Comparison of ENCODE assay signal across 7 mouse cellular contexts in the genomic region with DNA sequence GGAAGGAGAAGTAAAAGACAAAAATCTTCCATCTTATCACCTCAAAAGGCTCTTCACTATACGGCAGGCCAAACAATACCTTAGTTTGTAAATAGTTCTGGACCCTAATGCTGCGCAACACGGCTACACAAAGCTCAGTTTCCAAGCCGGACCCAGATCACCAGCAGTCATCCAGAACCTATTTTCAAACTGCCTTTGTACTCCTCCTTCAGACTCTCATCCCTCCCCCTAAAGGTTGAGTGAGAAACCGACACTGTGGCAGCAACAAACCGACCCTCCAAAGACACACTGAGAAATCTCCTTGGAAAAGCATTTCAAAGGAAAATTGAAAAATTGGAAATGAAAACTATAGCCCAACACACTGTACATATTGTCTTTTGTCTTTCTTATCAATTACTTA. TPM values are rescaled to one million over a fixed set of nuclear protein-coding genes. Genes with fewer than 3 reads are reported as not detected.
DNase-seq lines count a peak whose midpoint lies in the region; ATAC-seq lines count a peak whose summit lies in the region.

No protein-coding gene starts in this region.

- H3K4me3 ChIP-seq in lung, embryonic 16.5 days (ENCODE audit: low read length): peak overlapping the region; percentile 52
- peak overlapping the region; percentile 20 for H3K4me3 ChIP-seq in forebrain, embryonic 11.5 days (ENCODE audit: low read depth, low read length)
- H3K4me3 ChIP-seq in limb, embryonic 15.5 days: peak overlapping the region; percentile 63
- peak overlapping the region; percentile 41 for H3K4me3 ChIP-seq in stomach, embryonic 15.5 days (replicated peaks)

- no peaks in the 10 kb centered on the region for H3K27me3 ChIP-seq in lung, embryonic 16.5 days (ENCODE audit: control insufficient read depth, insufficient read depth, low read depth, low read length)
- H3K27me3 ChIP-seq in forebrain, embryonic 11.5 days (ENCODE audit: control insufficient read depth, insufficient read depth, low read length): no peaks in the 10 kb centered on the region
- H3K27me3 ChIP-seq in limb, embryonic 15.5 days: no peaks in the 10 kb centered on the region
- no peaks in the 10 kb centered on the region for H3K27me3 ChIP-seq in stomach, embryonic 15.5 days (replicated peaks)

- peak overlapping the region; percentile 67 for H3K9ac ChIP-seq in lung, embryonic 16.5 days (ENCODE audit: low read length)
- peak overlapping the region; percentile 44; the same call in 1 of the 2 replicates for H3K9ac ChIP-seq in forebrain, embryonic 11.5 days (ENCODE audit: low read length)
- no peak overlapping the region for H3K9ac ChIP-seq in limb, embryonic 15.5 days
- H3K9ac ChIP-seq in stomach, embryonic 15.5 days: peak overlapping the region; percentile 10; the same call in 1 of the 2 replicates

- no peak for ATAC-seq in lung, embryonic 16.5 days (ENCODE audit: low read depth)
- no peak for ATAC-seq in forebrain, embryonic 11.5 days (replicated peaks; ENCODE audit: low FRiP score)
- ATAC-seq in limb, embryonic 15.5 days (ENCODE audit: insufficient number of reproducible peaks, low FRiP score, low TSS enrichment, low read depth): no peak
- ATAC-seq in stomach, embryonic 15.5 days (ENCODE audit: insufficient read depth, low FRiP score, low read depth): no peak

- no peak for DNase-seq in lung, adult 18-20 months
- no peak for DNase-seq in forebrain, embryonic 11.5 days (ENCODE audit: low spot score)
- DNase-seq in thymus, postnatal 4 days: no peak
- no peak for DNase-seq in ovary, postnatal 36 days (ENCODE audit: low spot score)

- peak overlapping the region; percentile 68 for H3K4me2 ChIP-seq in lung, embryonic 16.5 days (ENCODE audit: low read depth, low read length)
- H3K4me2 ChIP-seq in forebrain, embryonic 11.5 days (ENCODE audit: low read depth, low read length, severe bottlenecking): peak overlapping the region; percentile 41
- peak overlapping the region; percentile 57 for H3K4me2 ChIP-seq in limb, embryonic 15.5 days
- H3K4me2 ChIP-seq in stomach, embryonic 15.5 days: peak overlapping the region; percentile 50

- 13% methylated on average over 6 of the region's 6 CpGs for WGBS in lung, embryonic 16.5 days
- WGBS in forebrain, embryonic 11.5 days: 53% methylated on average over 6 of the region's 6 CpGs
- 37% methylated on average over 6 of the region's 6 CpGs for WGBS in limb, embryonic 15.5 days
- whole genome bisulfite sequencing in stomach, embryonic 15.5 days: 18% methylated on average over 6 of the region's 6 CpGs

- peaks cover 2% of the 10 kb centered on the region; the same call in 1 of the 2 replicates for H3K36me3 ChIP-seq in lung, embryonic 16.5 days (ENCODE audit: control insufficient read depth, insufficient read depth, low read length)
- no peaks in the 10 kb centered on the region for H3K36me3 ChIP-seq in forebrain, embryonic 11.5 days (ENCODE audit: control insufficient read depth, insufficient read depth, low read length)
- no peaks in the 10 kb centered on the region for H3K36me3 ChIP-seq in limb, embryonic 15.5 days
- no peaks in the 10 kb centered on the region for H3K36me3 ChIP-seq in stomach, embryonic 15.5 days

- H3K4me1 ChIP-seq in lung, embryonic 16.5 days (replicated peaks; ENCODE audit: control insufficient read depth, insufficient read depth, low read length): peaks cover 19% of the 10 kb centered on the region
- no peaks in the 10 kb centered on the region for H3K4me1 ChIP-seq in forebrain, embryonic 11.5 days (replicated peaks; ENCODE audit: control insufficient read depth, insufficient read depth, low read length)
- peaks cover 14% of the 10 kb centered on the region; the same call in 1 of the 2 replicates for H3K4me1 ChIP-seq in limb, embryonic 15.5 days
- peaks cover 5% of the 10 kb centered on the region; the same call in 1 of the 2 replicates for H3K4me1 ChIP-seq in stomach, embryonic 15.5 days

- no peaks in the 10 kb centered on the region for H3K9me3 ChIP-seq in lung, embryonic 16.5 days (ENCODE audit: control insufficient read depth, low read length)
- H3K9me3 ChIP-seq in forebrain, embryonic 11.5 days (ENCODE audit: control insufficient read depth, low read length): no peaks in the 10 kb centered on the region
- H3K9me3 ChIP-seq in limb, embryonic 15.5 days: no peaks in the 10 kb centered on the region
- H3K9me3 ChIP-seq in stomach, embryonic 15.5 days: no peaks in the 10 kb centered on the region

- H3K27ac ChIP-seq in lung, embryonic 16.5 days (ENCODE audit: low read length): peak overlapping the region; percentile 50; the same call in 1 of the 2 replicates
- H3K27ac ChIP-seq in forebrain, embryonic 11.5 days (ENCODE audit: low read depth, low read length): no peak overlapping the region
- H3K27ac ChIP-seq in limb, embryonic 15.5 days: no peak overlapping the region
- H3K27ac ChIP-seq in stomach, embryonic 15.5 days: no peak overlapping the region

RNA-seq across cellular contexts. Expression of a gene that starts 2.2 kb away (rescaled TPM):
- 64.3 and 68.4 TPM in 2 replicates for polyA plus RNA-seq in lung, embryonic 16.5 days (2015; fragmentation: Nextera tagmentation; extraction: Ambion mirVana)
- 33.4 and 36.2 TPM in 2 replicates for polyA plus RNA-seq in forebrain, embryonic 11.5 days (2014; fragmentation: Nextera tagmentation; extraction: Ambion mirVana)
- 51.3 and 52.7 TPM in 2 replicates for polyA plus RNA-seq in limb, embryonic 15.5 days (2015; fragmentation: Nextera tagmentation; extraction: Ambion mirVana)
- polyA plus RNA-seq in stomach, embryonic 15.5 days (2015; fragmentation: Nextera tagmentation; extraction: Ambion mirVana): 60.0 and 71.9 TPM in 2 replicates

RNA-seq across cellular contexts. Expression of a gene that starts 10.5 kb away (rescaled TPM):
- 0.18 and 0.35 TPM in 2 replicates for polyA plus RNA-seq in lung, embryonic 16.5 days (2015; fragmentation: Nextera tagmentation; extraction: Ambion mirVana)
- polyA plus RNA-seq in forebrain, embryonic 11.5 days (2014; fragmentation: Nextera tagmentation; extraction: Ambion mirVana): 0.36 and 0.77 TPM in 2 replicates
- polyA plus RNA-seq in limb, embryonic 15.5 days (2015; fragmentation: Nextera tagmentation; extraction: Ambion mirVana): 0.08 and 0.11 TPM in 2 replicates
- polyA plus RNA-seq in stomach, embryonic 15.5 days (2015; fragmentation: Nextera tagmentation; extraction: Ambion mirVana): 0.18 and 0.22 TPM in 2 replicates

RNA-seq across cellular contexts. Expression of a gene that starts 22.2 kb away (rescaled TPM):
- 315 and 316 TPM in 2 replicates for polyA plus RNA-seq in lung, embryonic 16.5 days (2015; fragmentation: Nextera tagmentation; extraction: Ambion mirVana)
- 494 and 502 TPM in 2 replicates for polyA plus RNA-seq in forebrain, embryonic 11.5 days (2014; fragmentation: Nextera tagmentation; extraction: Ambion mirVana)
- polyA plus RNA-seq in limb, embryonic 15.5 days (2015; fragmentation: Nextera tagmentation; extraction: Ambion mirVana): 211 and 227 TPM in 2 replicates
- 221 and 237 TPM in 2 replicates for polyA plus RNA-seq in stomach, embryonic 15.5 days (2015; fragmentation: Nextera tagmentation; extraction: Ambion mirVana)

RNA-seq across cellular contexts. Expression of a gene that starts 29.5 kb away (rescaled TPM):
- polyA plus RNA-seq in lung, embryonic 16.5 days (2015; fragmentation: Nextera tagmentation; extraction: Ambion mirVana): not detected in 2 replicates
- not detected in 2 replicates for polyA plus RNA-seq in forebrain, embryonic 11.5 days (2014; fragmentation: Nextera tagmentation; extraction: Ambion mirVana)
- not detected in 2 replicates for polyA plus RNA-seq in limb, embryonic 15.5 days (2015; fragmentation: Nextera tagmentation; extraction: Ambion mirVana)
- polyA plus RNA-seq in stomach, embryonic 15.5 days (2015; fragmentation: Nextera tagmentation; extraction: Ambion mirVana): not detected in 2 replicates

RNA-seq across cellular contexts. Expression of a gene that starts 29.8 kb away (rescaled TPM):
- polyA plus RNA-seq in lung, embryonic 16.5 days (2015; fragmentation: Nextera tagmentation; extraction: Ambion mirVana): 34.6 and 38.0 TPM in 2 replicates
- polyA plus RNA-seq in forebrain, embryonic 11.5 days (2014; fragmentation: Nextera tagmentation; extraction: Ambion mirVana): 68.3 and 69.2 TPM in 2 replicates
- 27.6 and 30.3 TPM in 2 replicates for polyA plus RNA-seq in limb, embryonic 15.5 days (2015; fragmentation: Nextera tagmentation; extraction: Ambion mirVana)
- polyA plus RNA-seq in stomach, embryonic 15.5 days (2015; fragmentation: Nextera tagmentation; extraction: Ambion mirVana): 31.1 and 34.5 TPM in 2 replicates
